Mouse (Mus musculus) mesoderm, embryonic 11.5 days (tissue): Measurements from ENCODE around the gene Csnk1e.

Source experiments
- DNase-seq: peaks from one replicate; pipeline ENCODE4 v3.0.0-alpha.2; 2012; ENCODE audit warnings: low read depth, low spot score

The Csnk1e gene

GRCm38 (mm10) chr15:79395281-79395680, 60.1 kb downstream of the Csnk1e start:
- no peak for DNase-seq

- no peak for DNase-seq
These were observed 60.5 kb downstream of the Csnk1e start for GRCm38 (mm10) chr15:79394842-79395241.

GRCm38 (mm10) chr15:79393101-79393500, 62.3 kb downstream of the Csnk1e start:
- DNase-seq: no peak

- DNase-seq: no peak
These were observed 62.8 kb downstream of the Csnk1e start for GRCm38 (mm10) chr15:79392527-79392926.

- DNase-seq: peak; percentile 36
These were observed 63.8 kb downstream of the Csnk1e start for GRCm38 (mm10) chr15:79391447-79392093.

GRCm38 (mm10) chr15:79390434-79390833, 64.9 kb downstream of the Csnk1e start:
- DNase-seq: no peak

GRCm38 (mm10) chr15:79388171-79388570, 67.2 kb downstream of the Csnk1e start:
- DNase-seq: no peak

- no peak for DNase-seq
These were observed 67.8 kb downstream of the Csnk1e start for GRCm38 (mm10) chr15:79387611-79388010.

- no peak for DNase-seq
These were observed 68.3 kb downstream of the Csnk1e start for GRCm38 (mm10) chr15:79387081-79387480.

- no peak for DNase-seq
These were observed 73.7 kb downstream of the Csnk1e start for GRCm38 (mm10) chr15:79381644-79382043.

GRCm38 (mm10) chr15:79380468-79381444, 74.6 kb downstream of the Csnk1e start:
- DNase-seq: peak; percentile 65

GRCm38 (mm10) chr15:79379658-79380057, 75.7 kb downstream of the Csnk1e start:
- no peak for DNase-seq

GRCm38 (mm10) chr15:79378608-79379007, 76.8 kb downstream of the Csnk1e start:
- DNase-seq: no peak

GRCm38 (mm10) chr15:79377681-79378080, 77.7 kb downstream of the Csnk1e start:
- DNase-seq: no peak

GRCm38 (mm10) chr15:79374760-79375159, 80.6 kb downstream of the Csnk1e start:
- DNase-seq: no peak

GRCm38 (mm10) chr15:79370281-79370843, 85.0 kb downstream of the Csnk1e start:
- no peak for DNase-seq

- DNase-seq: no peak
These were observed 85.7 kb downstream of the Csnk1e start for GRCm38 (mm10) chr15:79369452-79370280.

- DNase-seq: no peak
These were observed 86.4 kb downstream of the Csnk1e start for GRCm38 (mm10) chr15:79368861-79369440.

GRCm38 (mm10) chr15:79368313-79368811, 87.0 kb downstream of the Csnk1e start:
- no peak for DNase-seq
